Mouse (Mus musculus) midbrain, postnatal 0 days (tissue): ENCODE results near the gene I0C0044D17Rik. TPM values are rescaled to one million over a fixed set of nuclear protein-coding genes. Genes with fewer than 3 reads are reported as not detected.
"Not testable (repeated sequence)": the region's sequence is repeated elsewhere in the genome, so short reads cannot be mapped to it uniquely, and the experiment has no call there.

Experiments used
- ATAC-seq: fragments of 200-750 bp; cut with Nextera tagmentation; 2 replicates; pipeline ENCODE4 v1.8.0; 2017; ENCODE audit warnings: moderate number of reproducible peaks, mild to moderate bottlenecking, moderate TSS enrichment, moderate library complexity; ENCODE audit not compliant: low FRiP score
- DNase-seq: peaks from one replicate; pipeline ENCODE4 v3.0.0-alpha.2; 2015; ENCODE audit warnings: low spot score
- H3K27ac ChIP-seq: fragments of 300-500 bp; sonication (generic); 2 replicates; pipeline ENCODE4 v1.5.1; 2014; ENCODE audit warnings: low read depth, mild to moderate bottlenecking, low read length, mixed read lengths
- H3K27me3 ChIP-seq: fragments of 300-500 bp; sonication (generic); 2 replicates; pipeline ENCODE4 v1.6.1; 2014; ENCODE audit warnings: low read length, control low read depth, mixed read lengths; ENCODE audit not compliant: insufficient read depth
- H3K36me3 ChIP-seq: fragments of 300-500 bp; sonication (generic); 2 replicates; pipeline ENCODE4 v1.6.1; 2014; ENCODE audit warnings: low read length, control low read depth, mixed read lengths; ENCODE audit not compliant: insufficient read depth
- H3K4me1 ChIP-seq: fragments of 300-500 bp; sonication (generic); 2 replicates; pipeline ENCODE4 v1.6.1; 2014; ENCODE audit warnings: mild to moderate bottlenecking, control low read depth, antibody characterized with exemption, low read length, mixed read lengths; ENCODE audit not compliant: insufficient read depth
- H3K4me2 ChIP-seq: fragments of 300-500 bp; sonication (generic); 2 replicates; pipeline ENCODE4 v1.6.1; 2014; ENCODE audit warnings: low read depth, mild to moderate bottlenecking, low read length, mixed read lengths; ENCODE audit not compliant: poor library complexity, severe bottlenecking
- H3K4me3 ChIP-seq: fragments of 300-500 bp; sonication (generic); 2 replicates; pipeline ENCODE4 v1.5.1; 2014; ENCODE audit warnings: low read depth, mild to moderate bottlenecking, low read length, moderate library complexity
- H3K9ac ChIP-seq: fragments of 300-500 bp; sonication (generic); replicated peaks from 2 replicates; pipeline ENCODE4 v1.6.1; 2014; ENCODE audit warnings: mild to moderate bottlenecking, low read length, moderate library complexity, mixed read lengths; ENCODE audit not compliant: poor library complexity, severe bottlenecking
- H3K9me3 ChIP-seq: fragments of 300-500 bp; sonication (generic); 2 replicates; pipeline ENCODE4 v1.6.1; 2016; ENCODE audit warnings: low read length, control low read depth
- CTCF ChIP-seq: IDR thresholded peaks from 2 replicates; pipeline ENCODE4 v1.5.1; 2016; ENCODE audit warnings: antibody characterized with exemption, mild to moderate bottlenecking
- WGBS: fragments of 180-500 bp; shearing (Covaris S2); extraction: QIAGEN DNeasy Blood & Tissue Kit; methylation state at CpG from one replicate; pipeline ENCODE4 v1.1.7; 2014; 5-methylcytosine and 5-hydroxymethylcytosine counted together
- polyA plus RNA-seq: library from polyadenylated mRNA; unstranded; fragments of >200 nt; fragmentation: Nextera tagmentation; extraction: Ambion mirVana; gene quantifications from 2 replicates; pipeline ENCODE4 v1.2.1, GENCODE M21; 2015
- total RNA-seq: library from RNA; depleted of rRNA; stranded (reverse); fragments of >200 nt; gene quantifications from 2 replicates; pipeline ENCODE4 v1.2.3, GENCODE M21; 2014

The I0C0044D17Rik gene
- total and polyA plus RNA-seq, 2 experiments from 2014 or later, result not detected

DNA sequence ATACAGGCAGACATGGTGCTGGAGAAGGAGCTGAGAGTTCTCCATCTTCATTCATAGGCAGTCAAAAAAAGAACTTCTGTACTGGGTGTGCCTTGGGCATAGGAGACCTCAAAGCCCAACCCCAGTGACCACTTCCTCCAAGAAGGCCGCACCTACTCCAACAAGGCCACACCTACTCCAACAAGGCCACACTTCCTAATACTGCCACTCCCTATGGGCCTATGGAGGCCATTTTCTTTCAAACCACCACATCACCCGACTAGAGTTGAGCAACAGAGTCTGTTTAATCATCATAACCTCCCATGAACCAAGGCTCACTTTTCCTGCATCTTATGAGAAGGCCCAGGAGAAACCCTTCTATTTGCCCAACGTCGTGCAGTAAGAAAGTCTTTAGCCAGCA, 21.6 kb upstream of the I0C0044D17Rik start:
- ATAC-seq (no peak), DNase-seq (no peak)
- Histone ChIP-seq H3K4me1 (no peaks in the 10 kb centered on the region), H3K27me3 (no peaks in the 10 kb centered on the region), H3K36me3 (no peaks in the 10 kb centered on the region), H3K9me3 (no peaks in the 10 kb centered on the region), H3K27ac (no peak overlapping the region), H3K4me2 (no peak overlapping the region), H3K9ac (no peak overlapping the region), H3K4me3 (no peak overlapping the region)
- 92% methylated on average over 4 of the region's 4 CpGs for WGBS
- TF ChIP-seq CTCF, result no peak

- Histone ChIP-seq H3K36me3 (no peaks in the 10 kb centered on the region), H3K4me3 (no peak overlapping the region)
- 89% methylated on average over 7 of the region's 7 CpGs for WGBS
Measured at GRCm38 (mm10) chr4:98843906-98844597, 20.4 kb upstream of the I0C0044D17Rik start.

GRCm38 (mm10) chr4:98841251-98841650, 17.6 kb upstream of the I0C0044D17Rik start:
- DNase-seq, H3K36me3 ChIP-seq, ATAC-seq, H3K4me2 ChIP-seq, H3K4me1 ChIP-seq, H3K27ac ChIP-seq, H3K4me3 ChIP-seq, H3K27me3 ChIP-seq, H3K9me3 ChIP-seq, H3K9ac ChIP-seq: not testable (repeated sequence)
- 62% methylated on average over 6 of the region's 6 CpGs for WGBS

More at GRCm38 (mm10) chr4:98843906-98844597, 20.4 kb upstream of the I0C0044D17Rik start:
- no peak for TF ChIP-seq CTCF
- no peak overlapping the region for H3K27ac ChIP-seq
- H3K4me2 ChIP-seq, result no peak overlapping the region
- H3K27me3 ChIP-seq, result no peaks in the 10 kb centered on the region
- no peak for DNase-seq
- H3K9ac ChIP-seq, result no peak overlapping the region
- no peak for ATAC-seq
- no peaks in the 10 kb centered on the region for H3K9me3 ChIP-seq
- no peaks in the 10 kb centered on the region for H3K4me1 ChIP-seq

GRCm38 (mm10) chr4:98840526-98840925, 16.9 kb upstream of the I0C0044D17Rik start:
- Histone ChIP-seq H3K9ac (no peak overlapping the region), H3K9me3 (no peaks in the 10 kb centered on the region), H3K27ac (no peak overlapping the region), H3K27me3 (no peaks in the 10 kb centered on the region), H3K4me3 (no peak overlapping the region), H3K4me1 (no peaks in the 10 kb centered on the region), H3K4me2 (no peak overlapping the region), H3K36me3 (no peaks in the 10 kb centered on the region)
- no peak for ATAC-seq
- DNase-seq, result no peak
- 26% methylated on average over 6 of the region's 6 CpGs for WGBS
- no peak for TF ChIP-seq CTCF

- DNase-seq (no peak), ATAC-seq (no peak)
- H3K4me3 ChIP-seq, result no peak overlapping the region
- H3K9ac ChIP-seq, result no peak overlapping the region
- H3K27me3 ChIP-seq, result no peaks in the 10 kb centered on the region
- WGBS, result 86% methylated on average over 4 of the region's 4 CpGs
- H3K36me3 ChIP-seq, result no peaks in the 10 kb centered on the region
- no peak for TF ChIP-seq CTCF
- no peak overlapping the region for H3K4me2 ChIP-seq
- no peak overlapping the region for H3K27ac ChIP-seq
- no peaks in the 10 kb centered on the region for H3K9me3 ChIP-seq
- no peaks in the 10 kb centered on the region for H3K4me1 ChIP-seq
Measured at GRCm38 (mm10) chr4:98838913-98839312, 15.3 kb upstream of the I0C0044D17Rik start.

DNA sequence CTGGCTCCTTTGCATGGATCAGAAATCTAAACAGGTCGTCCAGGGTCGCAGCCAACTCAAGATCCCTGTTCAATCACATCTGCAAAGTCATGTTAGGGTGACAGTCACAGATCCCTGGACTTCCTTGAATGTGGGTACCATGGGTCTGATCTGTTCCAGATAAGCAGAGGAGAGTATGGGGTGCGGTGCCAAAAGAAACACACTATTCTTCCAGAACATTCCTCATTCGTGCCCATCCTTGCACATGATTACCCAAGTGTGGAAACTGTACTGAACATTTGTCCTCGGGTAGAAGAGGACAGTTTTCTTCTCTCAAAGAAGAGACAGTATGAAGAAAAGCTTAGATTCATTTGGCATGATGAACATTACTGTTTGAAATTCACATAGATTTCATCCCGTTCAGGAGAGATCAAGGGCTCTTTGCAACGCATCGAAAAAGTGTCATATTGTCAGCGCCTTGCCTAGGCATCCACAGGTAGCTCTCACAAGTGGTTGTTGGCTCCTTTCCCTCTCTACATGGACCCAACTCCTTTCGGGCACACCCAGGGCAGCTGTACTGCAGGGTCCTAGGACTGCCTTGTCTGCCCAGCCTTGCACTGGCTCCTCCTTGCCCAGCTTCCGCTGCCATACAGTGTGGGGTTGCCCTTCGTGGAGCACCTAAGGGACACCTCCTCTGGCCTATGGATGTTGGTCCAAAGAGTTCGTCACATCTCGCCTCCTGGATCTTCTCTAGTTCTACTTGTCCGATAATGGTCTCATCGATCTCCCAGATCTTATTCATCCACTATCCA, 14.3 kb upstream of the I0C0044D17Rik start:
- no peak overlapping the region for H3K4me2 ChIP-seq
- 92% methylated on average over 16 of the region's 16 CpGs for WGBS
- H3K9ac ChIP-seq, result no peak overlapping the region
- no peak for TF ChIP-seq CTCF
- no peaks in the 10 kb centered on the region for H3K9me3 ChIP-seq
- H3K27ac ChIP-seq, result no peak overlapping the region
- ATAC-seq (no peak), DNase-seq (no peak)
- no peaks in the 10 kb centered on the region for H3K36me3 ChIP-seq
- no peaks in the 10 kb centered on the region for H3K27me3 ChIP-seq
- no peaks in the 10 kb centered on the region for H3K4me1 ChIP-seq
- H3K4me3 ChIP-seq, result no peak overlapping the region
